Mouse (Mus musculus): ENCODE measurements at regions not wholly inside any gene's neighbourhood (a gene's known extent, or its start where the extent isn't known, plus 50 kb on each side); places are given as distances from the start of the nearest gene placed in this dataset.

- peak; percentile 20 for DNase-seq
- TF ChIP-seq CTCF (IDR thresholded peaks at IDR 0.05; ENCODE audit: insufficient read depth, low read length) (peak; percentile 72), POLR2A (IDR thresholded peaks at IDR 0.05; ENCODE audit: borderline replicate concordance, extremely low read depth, low read depth, low read length) (no peak)
Observed at GRCm38 (mm10) chr14:106439282-106439681, 333.3 kb downstream of the Trim52 start.

GRCm38 (mm10) chr14:106489074-106489473 lies 383.1 kb downstream of the Trim52 start:
- no peak for DNase-seq
- Histone ChIP-seq H3K4me1 (ENCODE audit: control insufficient read depth, insufficient read depth, low read length) (no peaks in the 10 kb centered on the region), H3K4me3 (replicated peaks; ENCODE audit: extremely low read depth, low read depth, low read length) (no peak overlapping the region)
- WGBS: 91% methylated on average over 7 of the region's 7 CpGs
- TF ChIP-seq CTCF (IDR thresholded peaks at IDR 0.05; ENCODE audit: insufficient read depth, low read length): no peak

More at GRCm38 (mm10) chr14:106439282-106439681, 333.3 kb downstream of the Trim52 start:
- H3K4me1 ChIP-seq (ENCODE audit: control insufficient read depth, insufficient read depth, low read length): no peaks in the 10 kb centered on the region
- no peak overlapping the region for H3K4me3 ChIP-seq (replicated peaks; ENCODE audit: extremely low read depth, low read depth, low read length)
- WGBS: 11% methylated on average over 5 of the region's 5 CpGs

- Histone ChIP-seq H3K4me3 (replicated peaks; ENCODE audit: extremely low read depth, low read depth, low read length) (no peak overlapping the region), H3K4me1 (ENCODE audit: control insufficient read depth, insufficient read depth, low read length) (no peaks in the 10 kb centered on the region)
- DNase-seq: no peak
- 78% methylated on average over 4 of the region's 4 CpGs for WGBS
- TF ChIP-seq POLR2A (IDR thresholded peaks at IDR 0.05; ENCODE audit: borderline replicate concordance, extremely low read depth, low read depth, low read length) (no peak), CTCF (IDR thresholded peaks at IDR 0.05; ENCODE audit: insufficient read depth, low read length) (no peak)
Observed at GRCm38 (mm10) chr14:106491389-106491788, 385.4 kb downstream of the Trim52 start.

- no peak for DNase-seq
- Histone ChIP-seq H3K4me3 (replicated peaks; ENCODE audit: extremely low read depth, low read depth, low read length) (no peak overlapping the region), H3K4me1 (ENCODE audit: control insufficient read depth, insufficient read depth, low read length) (no peaks in the 10 kb centered on the region)
- 32% methylated on average over 19 of the region's 19 CpGs for WGBS
- TF ChIP-seq CTCF (IDR thresholded peaks at IDR 0.05; ENCODE audit: insufficient read depth, low read length) (0 out of 2 replicates have a peak, but pooled peaks have one; percentile 7), POLR2A (IDR thresholded peaks at IDR 0.05; ENCODE audit: borderline replicate concordance, extremely low read depth, low read depth, low read length) (no peak)
Observed at GRCm38 (mm10) chr14:106500344-106501135, 394.5 kb downstream of the Trim52 start.

- TF ChIP-seq CTCF (IDR thresholded peaks at IDR 0.05; ENCODE audit: insufficient read depth, low read length) (no peak), POLR2A (IDR thresholded peaks at IDR 0.05; ENCODE audit: borderline replicate concordance, extremely low read depth, low read depth, low read length) (no peak)
- H3K4me1 ChIP-seq (ENCODE audit: control insufficient read depth, insufficient read depth, low read length): no peaks in the 10 kb centered on the region
- no peak overlapping the region for H3K4me3 ChIP-seq (replicated peaks; ENCODE audit: extremely low read depth, low read depth, low read length)
- no peak for DNase-seq
- WGBS: 67% methylated on average over 4 of the region's 4 CpGs
Observed at GRCm38 (mm10) chr14:106506921-106507320, 400.9 kb downstream of the Trim52 start.

- TF ChIP-seq CTCF (IDR thresholded peaks at IDR 0.05; ENCODE audit: insufficient read depth, low read length) (no peak), POLR2A (IDR thresholded peaks at IDR 0.05; ENCODE audit: borderline replicate concordance, extremely low read depth, low read depth, low read length) (no peak)
- no peak overlapping the region for H3K4me3 ChIP-seq (replicated peaks; ENCODE audit: extremely low read depth, low read depth, low read length)
- DNase-seq: no peak
- no peaks in the 10 kb centered on the region for H3K4me1 ChIP-seq (ENCODE audit: control insufficient read depth, insufficient read depth, low read length)
- WGBS: 63% methylated on average over 12 of the region's 12 CpGs
Observed at GRCm38 (mm10) chr14:106518552-106519358, 412.8 kb downstream of the Trim52 start.

GRCm38 (mm10) chr14:106520808-106521207 lies 414.8 kb downstream of the Trim52 start:
- no peak for DNase-seq
- no peak overlapping the region for H3K4me3 ChIP-seq (replicated peaks; ENCODE audit: extremely low read depth, low read depth, low read length)
- WGBS: 54% methylated on average over 8 of the region's 8 CpGs
- TF ChIP-seq POLR2A (IDR thresholded peaks at IDR 0.05; ENCODE audit: borderline replicate concordance, extremely low read depth, low read depth, low read length) (no peak), CTCF (IDR thresholded peaks at IDR 0.05; ENCODE audit: insufficient read depth, low read length) (no peak)
- no peaks in the 10 kb centered on the region for H3K4me1 ChIP-seq (ENCODE audit: control insufficient read depth, insufficient read depth, low read length)

GRCm38 (mm10) chr14:106550150-106550549 lies 444.2 kb downstream of the Trim52 start:
- TF ChIP-seq POLR2A (IDR thresholded peaks at IDR 0.05; ENCODE audit: borderline replicate concordance, extremely low read depth, low read depth, low read length) (no peak), CTCF (IDR thresholded peaks at IDR 0.05; ENCODE audit: insufficient read depth, low read length) (no peak)
- WGBS: 18% methylated on average over 1 of the region's 1 CpGs
- no peak for DNase-seq

GRCm38 (mm10) chr14:106579281-106579680 lies 473.3 kb downstream of the Trim52 start:
- no peak for DNase-seq
- TF ChIP-seq POLR2A (IDR thresholded peaks at IDR 0.05; ENCODE audit: borderline replicate concordance, extremely low read depth, low read depth, low read length): no peak
- no peak for TF ChIP-seq CTCF (IDR thresholded peaks at IDR 0.05; ENCODE audit: insufficient read depth, low read length)
- Histone ChIP-seq H3K4me1 (ENCODE audit: control insufficient read depth, insufficient read depth, low read length) (no peaks in the 10 kb centered on the region), H3K4me3 (replicated peaks; ENCODE audit: extremely low read depth, low read depth, low read length) (no peak overlapping the region)
- 46% methylated on average over 2 of the region's 2 CpGs for WGBS

More at GRCm38 (mm10) chr14:106550150-106550549, 444.2 kb downstream of the Trim52 start:
- H3K4me3 ChIP-seq (replicated peaks; ENCODE audit: extremely low read depth, low read depth, low read length): no peak overlapping the region
- no peaks in the 10 kb centered on the region for H3K4me1 ChIP-seq (ENCODE audit: control insufficient read depth, insufficient read depth, low read length)

All from lung, adult 2 months (tissue).